Mouse (Mus musculus): Measurements from ENCODE around the gene Rgs7bp. TPM values are rescaled to one million over a fixed set of nuclear protein-coding genes. Genes with fewer than 3 reads are reported as not detected.

Rgs7bp gene
- total and polyA plus RNA-seq, 3 experiments = 0.15 to 0.16 TPM; not detected in 1

DNA sequence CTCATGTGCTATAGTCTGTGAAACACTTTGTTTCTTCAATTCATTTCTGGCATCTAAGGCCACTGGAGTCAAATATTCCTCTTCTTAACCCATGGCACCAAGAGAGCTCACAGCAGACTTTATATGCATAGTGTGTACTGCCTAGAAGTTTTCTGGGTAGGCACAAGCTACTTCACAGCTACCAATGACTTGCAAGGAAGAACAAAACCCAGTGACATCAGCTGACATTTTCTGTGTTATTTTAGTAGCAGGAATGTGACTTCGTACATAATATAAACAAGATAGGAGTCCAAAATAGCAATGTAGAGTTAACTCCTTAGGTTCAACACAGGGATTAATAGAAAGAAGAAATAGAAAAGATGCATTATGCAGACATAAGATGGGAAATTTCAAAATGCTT, 76.6 kb downstream of the Rgs7bp start:
- Histone ChIP-seq H3K27me3 (ENCODE audit: insufficient read depth, low read length) (peaks cover 6% of the 10 kb centered on the region), H3K4me3 (ENCODE audit: low read depth, low read length) (no peak overlapping the region), H3K36me3 (replicated peaks) (no peaks in the 10 kb centered on the region), H3K4me1 (ENCODE audit: insufficient read depth, low read depth, low read length) (no peaks in the 10 kb centered on the region), H3K9me3 (replicated peaks) (no peaks in the 10 kb centered on the region)
- ATAC-seq (ENCODE audit: extremely low read depth, insufficient number of reproducible peaks, low FRiP score, poor library complexity, severe bottlenecking) = no peak
- DNase-seq (ENCODE audit: low spot score) = no peak
- TF ChIP-seq GATA2 (IDR thresholded peaks at IDR 0.05; ENCODE audit: borderline replicate concordance, low read depth, low read length) (no peak), POLR2AphosphoS5 (IDR thresholded peaks at IDR 0.05; ENCODE audit: insufficient replicate concordance, low read depth, low read length) (no peak), CTCF (IDR thresholded peaks at IDR 0.05; ENCODE audit: low read depth, low read length) (no peak), TAL1 (conservative IDR thresholded peaks at IDR 0.05; ENCODE audit: low read depth, low read length) (no peak), GATA1 (IDR thresholded peaks at IDR 0.05; ENCODE audit: borderline replicate concordance, low read length) (no peak)

DNA sequence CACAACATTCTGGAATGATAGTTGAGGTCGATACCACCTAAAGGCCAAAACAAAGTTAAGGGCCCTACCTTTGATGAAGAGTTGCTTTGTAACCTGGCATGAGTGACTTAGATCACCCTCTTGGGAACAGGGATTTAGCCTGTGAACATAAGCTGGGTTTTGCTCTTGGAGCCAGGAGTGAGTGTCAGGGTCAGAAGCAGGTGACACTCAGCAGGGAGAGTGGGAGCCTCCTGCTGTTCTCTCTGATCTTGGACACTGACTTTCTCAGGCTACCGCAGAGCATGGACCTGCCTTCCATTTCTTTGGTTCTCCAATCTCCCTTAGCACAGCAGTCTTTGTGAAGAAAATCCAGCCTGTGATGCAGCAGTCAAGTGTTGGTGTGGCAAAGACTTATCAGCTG, 87.2 kb downstream of the Rgs7bp start:
- H3K4me1 ChIP-seq (ENCODE audit: insufficient read depth, low read depth, low read length) = no peaks in the 10 kb centered on the region
- no peak for DNase-seq (ENCODE audit: low spot score)

DNA sequence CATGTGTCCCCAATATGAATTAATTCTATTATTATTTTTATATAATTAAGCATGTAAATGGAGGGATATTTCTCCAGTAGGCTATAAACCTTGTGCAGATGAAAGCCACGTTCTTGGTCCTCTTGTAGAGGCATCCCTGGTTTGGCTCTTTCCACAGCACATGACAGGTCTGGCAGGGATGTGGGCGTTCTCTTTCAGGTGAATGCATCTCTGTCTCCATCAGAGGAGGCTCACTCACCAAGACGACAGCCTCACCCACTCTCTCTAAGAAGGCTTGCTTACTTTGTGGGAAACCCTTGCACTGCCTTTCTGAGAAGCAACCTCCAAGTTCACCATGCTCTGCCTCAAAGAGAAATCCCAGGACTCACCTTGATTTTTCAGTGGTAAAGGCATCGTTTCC, 91.0 kb downstream of the Rgs7bp start:
- DNase-seq (ENCODE audit: low spot score) = no peak
- Histone ChIP-seq H3K27me3 (ENCODE audit: insufficient read depth, low read length) (peaks cover 18% of the 10 kb centered on the region), H3K4me3 (ENCODE audit: low read depth, low read length) (no peak overlapping the region), H3K4me1 (ENCODE audit: insufficient read depth, low read depth, low read length) (no peaks in the 10 kb centered on the region), H3K9me3 (replicated peaks) (no peaks in the 10 kb centered on the region), H3K36me3 (replicated peaks) (no peaks in the 10 kb centered on the region)
- ATAC-seq (ENCODE audit: extremely low read depth, insufficient number of reproducible peaks, low FRiP score, poor library complexity, severe bottlenecking) = no peak
- TF ChIP-seq CTCF (IDR thresholded peaks at IDR 0.05; ENCODE audit: low read depth, low read length) = no peak
- TF ChIP-seq POLR2AphosphoS5 (IDR thresholded peaks at IDR 0.05; ENCODE audit: insufficient replicate concordance, low read depth, low read length) = no peak
- no peak for TF ChIP-seq TAL1 (conservative IDR thresholded peaks at IDR 0.05; ENCODE audit: low read depth, low read length)
- no peak for TF ChIP-seq GATA2 (IDR thresholded peaks at IDR 0.05; ENCODE audit: borderline replicate concordance, low read depth, low read length)
- no peak for TF ChIP-seq GATA1 (IDR thresholded peaks at IDR 0.05; ENCODE audit: borderline replicate concordance, low read length)

More for the DNA sequence above, 87.2 kb downstream of the Rgs7bp start:
- H3K9me3 ChIP-seq (replicated peaks) = no peaks in the 10 kb centered on the region
- ATAC-seq (ENCODE audit: extremely low read depth, insufficient number of reproducible peaks, low FRiP score, poor library complexity, severe bottlenecking) = no peak
- no peak overlapping the region for H3K4me3 ChIP-seq (ENCODE audit: low read depth, low read length)
- TF ChIP-seq TAL1 (conservative IDR thresholded peaks at IDR 0.05; ENCODE audit: low read depth, low read length) (no peak), GATA1 (IDR thresholded peaks at IDR 0.05; ENCODE audit: borderline replicate concordance, low read length) (no peak), CTCF (IDR thresholded peaks at IDR 0.05; ENCODE audit: low read depth, low read length) (no peak), GATA2 (IDR thresholded peaks at IDR 0.05; ENCODE audit: borderline replicate concordance, low read depth, low read length) (no peak), POLR2AphosphoS5 (IDR thresholded peaks at IDR 0.05; ENCODE audit: insufficient replicate concordance, low read depth, low read length) (no peak)
- H3K27me3 ChIP-seq (ENCODE audit: insufficient read depth, low read length) = peaks cover 26% of the 10 kb centered on the region
- no peaks in the 10 kb centered on the region for H3K36me3 ChIP-seq (replicated peaks)

DNA sequence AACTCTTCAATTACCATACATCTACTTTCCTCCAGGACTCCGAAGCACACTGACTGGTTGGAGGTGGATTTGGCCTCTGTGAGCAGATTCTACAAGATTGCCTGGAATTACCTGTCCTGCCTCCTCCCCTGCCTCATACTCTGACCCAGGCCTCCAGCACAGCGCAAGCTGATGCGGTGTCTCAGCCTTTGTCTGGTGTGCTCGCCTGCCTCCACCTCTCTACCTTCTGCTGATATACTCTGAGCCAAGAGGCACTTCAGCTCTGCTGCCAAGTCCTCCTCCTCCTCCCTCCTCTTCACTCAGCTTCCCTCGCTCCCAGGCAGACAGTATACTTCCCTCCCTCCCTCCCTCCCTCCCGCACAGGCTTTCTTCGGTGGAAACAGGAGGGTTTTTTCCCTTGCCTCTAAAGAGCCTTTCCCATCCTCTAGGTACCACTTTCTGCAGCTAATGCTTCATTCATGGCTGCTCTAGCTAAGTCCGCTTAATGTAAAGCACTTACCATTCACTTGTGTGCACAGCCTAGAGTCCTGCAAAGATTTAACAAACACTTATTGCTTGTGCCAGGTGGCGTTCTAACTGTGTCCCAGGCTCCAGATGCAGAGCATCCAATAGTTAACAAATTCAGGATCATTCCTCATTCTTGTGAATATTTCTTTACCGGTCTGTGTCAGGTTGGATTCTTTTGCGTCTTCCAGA, 91.9 kb downstream of the Rgs7bp start:
- peaks cover 18% of the 10 kb centered on the region for H3K27me3 ChIP-seq (ENCODE audit: insufficient read depth, low read length)
- ATAC-seq (ENCODE audit: extremely low read depth, insufficient number of reproducible peaks, low FRiP score, poor library complexity, severe bottlenecking) = no peak
- no peak for TF ChIP-seq GATA2 (IDR thresholded peaks at IDR 0.05; ENCODE audit: borderline replicate concordance, low read depth, low read length)
- H3K9me3 ChIP-seq (replicated peaks) = no peaks in the 10 kb centered on the region
- no peaks in the 10 kb centered on the region for H3K4me1 ChIP-seq (ENCODE audit: insufficient read depth, low read depth, low read length)
- no peak for DNase-seq (ENCODE audit: low spot score)
- H3K36me3 ChIP-seq (replicated peaks) = no peaks in the 10 kb centered on the region
- no peak overlapping the region for H3K4me3 ChIP-seq (ENCODE audit: low read depth, low read length)

DNA sequence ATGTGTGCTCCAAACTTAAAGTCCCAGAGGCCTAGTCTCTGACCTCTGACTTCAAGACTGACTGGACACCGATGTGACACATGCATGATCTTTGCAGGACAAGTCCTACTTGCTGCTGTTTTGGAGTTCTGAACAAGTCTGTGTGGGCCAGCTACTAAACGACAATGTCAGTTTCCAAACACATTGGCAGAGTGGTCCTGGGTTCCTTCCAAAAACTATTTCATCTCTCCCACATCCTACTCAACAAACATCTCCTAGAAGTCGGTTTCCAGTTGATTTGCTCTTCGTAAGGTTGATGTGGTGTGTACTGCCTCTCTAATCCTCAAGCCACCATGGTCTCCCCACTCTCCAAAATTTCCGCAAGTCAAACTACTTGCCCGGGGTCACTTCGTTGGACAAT, 92.6 kb downstream of the Rgs7bp start:
- H3K4me3 ChIP-seq (ENCODE audit: low read depth, low read length) = no peak overlapping the region
- H3K36me3 ChIP-seq (replicated peaks) = no peaks in the 10 kb centered on the region
- DNase-seq (ENCODE audit: low spot score) (no peak), ATAC-seq (ENCODE audit: extremely low read depth, insufficient number of reproducible peaks, low FRiP score, poor library complexity, severe bottlenecking) (no peak)
- no peak for TF ChIP-seq CTCF (IDR thresholded peaks at IDR 0.05; ENCODE audit: low read depth, low read length)
- TF ChIP-seq TAL1 (conservative IDR thresholded peaks at IDR 0.05; ENCODE audit: low read depth, low read length) = no peak
- no peak for TF ChIP-seq GATA2 (IDR thresholded peaks at IDR 0.05; ENCODE audit: borderline replicate concordance, low read depth, low read length)
- TF ChIP-seq POLR2AphosphoS5 (IDR thresholded peaks at IDR 0.05; ENCODE audit: insufficient replicate concordance, low read depth, low read length) = no peak
- no peak for TF ChIP-seq GATA1 (IDR thresholded peaks at IDR 0.05; ENCODE audit: borderline replicate concordance, low read length)
- H3K4me1 ChIP-seq (ENCODE audit: insufficient read depth, low read depth, low read length) = no peaks in the 10 kb centered on the region
- H3K27me3 ChIP-seq (ENCODE audit: insufficient read depth, low read length) = peaks cover 14% of the 10 kb centered on the region
- H3K9me3 ChIP-seq (replicated peaks) = no peaks in the 10 kb centered on the region

DNA sequence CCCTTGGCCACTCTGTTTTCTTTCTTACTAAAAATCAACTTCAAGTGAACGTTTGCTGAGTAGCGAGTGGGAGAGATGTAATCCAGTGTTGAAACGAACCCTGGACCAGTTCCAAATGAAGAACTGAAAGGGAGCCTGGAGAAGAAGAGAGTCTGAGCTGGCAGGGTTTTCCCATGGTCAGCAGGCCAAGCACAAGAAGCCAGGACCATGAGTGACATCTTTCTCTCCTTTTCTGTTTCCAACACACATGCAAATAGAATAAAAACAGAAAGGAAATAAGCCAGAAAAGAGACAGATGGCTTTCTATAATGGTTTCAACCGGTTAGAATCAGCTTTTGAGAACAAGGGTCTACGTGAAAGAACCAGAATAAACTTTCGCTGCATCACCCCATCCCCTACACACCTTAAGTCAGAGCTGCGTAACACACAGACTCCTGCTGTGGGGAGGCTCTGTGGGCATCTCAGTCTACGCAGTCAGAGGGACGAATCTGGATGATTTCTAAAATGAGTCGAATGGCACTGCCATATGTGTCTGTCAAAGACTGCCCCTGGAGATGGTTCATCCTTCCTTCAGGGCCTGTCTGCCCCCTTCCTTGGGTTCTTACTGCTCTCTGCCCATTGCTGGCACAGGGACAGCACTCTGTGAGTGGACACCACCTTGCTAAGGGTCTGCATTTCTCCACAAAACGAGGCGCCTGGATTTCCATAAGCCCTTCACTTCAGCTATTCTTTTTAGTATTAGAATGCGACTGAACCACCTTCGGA, 93.6 kb downstream of the Rgs7bp start:
- ATAC-seq (ENCODE audit: extremely low read depth, insufficient number of reproducible peaks, low FRiP score, poor library complexity, severe bottlenecking) (no peak), DNase-seq (ENCODE audit: low spot score) (no peak)
- H3K4me1 ChIP-seq (ENCODE audit: insufficient read depth, low read depth, low read length) = no peaks in the 10 kb centered on the region
- no peaks in the 10 kb centered on the region for H3K36me3 ChIP-seq (replicated peaks)
- TF ChIP-seq GATA2 (IDR thresholded peaks at IDR 0.05; ENCODE audit: borderline replicate concordance, low read depth, low read length) = no peak
- TF ChIP-seq TAL1 (conservative IDR thresholded peaks at IDR 0.05; ENCODE audit: low read depth, low read length) = no peak
- no peak for TF ChIP-seq POLR2AphosphoS5 (IDR thresholded peaks at IDR 0.05; ENCODE audit: insufficient replicate concordance, low read depth, low read length)
- TF ChIP-seq CTCF (IDR thresholded peaks at IDR 0.05; ENCODE audit: low read depth, low read length) = no peak
- no peak for TF ChIP-seq GATA1 (IDR thresholded peaks at IDR 0.05; ENCODE audit: borderline replicate concordance, low read length)
- no peaks in the 10 kb centered on the region for H3K9me3 ChIP-seq (replicated peaks)
- no peak overlapping the region for H3K4me3 ChIP-seq (ENCODE audit: low read depth, low read length)
- peaks cover 13% of the 10 kb centered on the region for H3K27me3 ChIP-seq (ENCODE audit: insufficient read depth, low read length)

All from G1E (cell line).